Mouse (Mus musculus) urinary bladder, postnatal 25 days (tissue): ENCODE measurements around the gene Tmem50b.
"Not testable (repeated sequence)": the region's sequence is repeated elsewhere in the genome, so short reads cannot be mapped to it uniquely, and the experiment has no call there.

Experiments
- DNase-seq: peaks from one replicate; pipeline ENCODE4 v3.0.0; 2022; ENCODE audit warnings: low spot score

Tmem50b gene

DNA sequence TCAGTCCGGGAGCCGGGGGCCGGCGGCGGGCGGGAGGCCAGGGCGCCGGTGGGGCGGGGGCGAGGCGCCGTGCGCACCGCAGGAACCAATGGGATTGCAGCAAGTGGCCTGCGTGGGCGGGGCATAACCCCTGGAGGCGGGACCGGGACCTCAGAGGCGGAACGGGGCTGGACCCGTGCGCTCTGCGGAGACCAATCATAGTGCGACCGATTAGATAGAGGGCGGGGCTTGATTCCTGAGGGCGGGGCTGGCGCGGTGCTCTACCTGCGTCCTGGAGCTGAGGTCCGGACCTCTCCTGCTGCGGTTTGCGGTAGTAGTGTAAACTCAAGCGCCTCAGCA is at the start of gene Tmem50b:
Gene Tmem50b, minus strand, starts transcription at position 129 of the 339 bp plus-strand sequence.
- peak; percentile 98 for DNase-seq

DNA sequence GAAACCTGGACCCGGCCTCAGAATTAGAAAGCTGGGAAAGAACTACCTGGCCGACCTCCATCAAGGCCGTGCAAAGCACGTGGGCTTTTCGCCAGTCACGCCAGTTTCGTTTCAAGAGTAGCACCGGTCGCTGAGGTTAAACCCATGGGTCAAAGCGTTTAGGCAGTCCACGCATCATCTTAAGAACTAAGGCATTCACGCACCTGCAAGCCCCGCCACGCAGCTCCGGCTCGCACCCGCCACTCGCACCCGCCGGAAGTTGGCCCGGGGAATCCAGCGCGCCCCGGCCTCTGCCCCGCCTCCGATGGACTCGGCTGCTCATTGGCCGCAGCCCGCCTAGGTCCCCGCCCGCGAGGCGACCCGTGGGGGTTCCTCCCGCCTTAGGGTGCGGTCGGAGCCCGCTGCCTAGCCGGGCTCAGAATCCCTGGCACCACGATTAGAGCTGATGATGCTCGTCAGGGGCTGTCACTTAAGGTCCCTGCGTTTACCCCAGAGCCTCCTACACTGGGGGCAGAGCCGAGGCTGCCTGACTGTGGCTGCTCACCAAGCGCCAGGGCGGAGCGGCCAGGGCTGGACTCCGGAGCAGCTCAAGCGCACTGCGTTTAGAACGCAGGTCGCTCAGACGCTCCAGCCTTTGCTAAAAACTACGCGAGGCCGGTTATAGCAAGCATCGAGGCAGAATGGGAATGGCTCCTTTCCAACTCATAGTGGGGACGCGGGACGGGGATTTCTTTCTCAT is 49.2 kb upstream of the Tmem50b start, which contains the start of gene Gart:
Gene Gart, minus strand, starts transcription at position 272 of the 739 bp plus-strand sequence.
- peak; percentile 90 for DNase-seq

- DNase-seq = no peak
Measured at GRCm38 (mm10) chr16:91645995-91646602, 48.5 kb upstream of the Tmem50b start.

DNA sequence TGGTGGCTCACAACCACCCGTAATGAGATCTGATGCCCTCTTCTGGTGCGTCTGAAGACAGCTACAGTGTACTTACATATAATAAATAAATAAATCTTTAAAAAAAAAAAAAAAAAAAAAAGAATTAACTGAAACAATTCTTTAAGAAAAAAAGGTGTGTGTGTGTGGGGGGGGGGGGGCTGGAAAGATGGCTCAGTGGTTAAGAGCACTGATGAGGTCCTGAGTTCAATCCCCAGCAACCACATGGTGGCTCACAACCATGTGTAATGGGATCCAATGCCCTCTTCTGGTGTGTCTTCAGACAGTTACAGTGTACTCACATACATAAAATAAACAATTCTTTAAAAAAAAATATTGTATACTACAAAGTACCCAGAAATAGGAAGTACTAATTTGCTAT is 47.8 kb upstream of the Tmem50b start:
- DNase-seq = not testable (repeated sequence)

DNA sequence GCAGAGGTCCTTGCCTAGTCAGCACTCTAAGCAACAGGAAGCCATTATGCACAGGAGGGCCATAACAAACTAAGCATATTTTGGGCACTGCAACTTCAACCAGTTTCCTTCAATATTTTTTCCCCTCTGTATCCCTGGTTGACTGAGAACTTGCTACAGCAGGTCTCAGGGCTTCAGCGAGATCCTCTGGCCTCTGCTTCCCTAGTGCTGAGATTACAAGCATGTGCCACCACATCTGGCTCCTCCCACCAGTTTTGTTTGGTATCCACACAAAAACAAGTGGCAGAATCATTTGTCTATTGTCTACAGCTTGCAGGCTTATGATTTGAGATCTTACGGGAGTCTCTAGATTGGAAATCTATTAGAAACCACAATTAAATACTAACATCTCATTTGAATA is 47.3 kb upstream of the Tmem50b start:
- no peak for DNase-seq

- no peak for DNase-seq
Measured at GRCm38 (mm10) chr16:91640171-91640570, 42.6 kb upstream of the Tmem50b start.

DNA sequence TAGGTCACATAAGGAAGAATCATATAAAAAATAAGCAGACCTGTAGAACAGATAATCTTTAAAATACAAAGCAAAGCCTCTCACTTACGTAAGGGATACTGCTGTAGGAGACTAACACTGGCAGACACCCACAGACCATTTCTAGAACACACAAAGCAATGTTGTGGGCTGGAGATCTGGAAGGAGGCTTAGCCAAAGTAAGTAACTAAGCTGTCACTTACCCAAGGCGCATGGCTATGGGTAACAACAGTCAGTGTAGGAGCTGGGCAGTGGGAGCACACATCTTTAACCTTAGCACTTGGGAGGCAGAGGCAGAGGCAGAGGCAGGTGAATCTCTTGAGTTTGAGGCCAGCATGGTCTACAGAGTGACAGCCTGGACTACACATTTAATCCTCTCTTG is 42.0 kb upstream of the Tmem50b start:
- DNase-seq = no peak

- no peak for DNase-seq
Measured at GRCm38 (mm10) chr16:91639161-91639560, 41.6 kb upstream of the Tmem50b start.

GRCm38 (mm10) chr16:91633641-91634040 is 36.0 kb upstream of the Tmem50b start:
- no peak for DNase-seq

- DNase-seq = no peak
Measured at GRCm38 (mm10) chr16:91632940-91633339, 35.3 kb upstream of the Tmem50b start.

GRCm38 (mm10) chr16:91632439-91632838 is 34.8 kb upstream of the Tmem50b start:
- no peak for DNase-seq

DNA sequence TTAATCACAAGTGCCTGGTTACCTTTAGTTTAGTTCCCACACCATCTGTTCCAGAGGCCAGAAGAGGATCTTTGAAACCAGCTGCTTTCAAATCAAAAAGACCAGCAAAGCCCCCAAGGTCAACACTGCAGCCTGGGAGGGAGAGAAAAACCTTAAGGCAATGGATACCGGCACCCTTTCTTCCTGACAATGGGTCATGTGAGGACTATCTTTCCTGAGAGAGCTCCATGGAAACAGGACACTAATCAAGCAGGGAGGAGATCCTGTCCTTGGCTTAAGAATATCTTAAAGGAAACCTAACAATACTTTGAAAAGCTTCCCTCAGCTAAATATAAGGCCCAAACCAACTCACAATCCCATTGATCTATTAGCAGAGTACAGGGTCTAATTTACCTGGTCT is 33.0 kb upstream of the Tmem50b start:
- no peak for DNase-seq

GRCm38 (mm10) chr16:91629749-91630148 is 32.1 kb upstream of the Tmem50b start:
- no peak for DNase-seq

DNA sequence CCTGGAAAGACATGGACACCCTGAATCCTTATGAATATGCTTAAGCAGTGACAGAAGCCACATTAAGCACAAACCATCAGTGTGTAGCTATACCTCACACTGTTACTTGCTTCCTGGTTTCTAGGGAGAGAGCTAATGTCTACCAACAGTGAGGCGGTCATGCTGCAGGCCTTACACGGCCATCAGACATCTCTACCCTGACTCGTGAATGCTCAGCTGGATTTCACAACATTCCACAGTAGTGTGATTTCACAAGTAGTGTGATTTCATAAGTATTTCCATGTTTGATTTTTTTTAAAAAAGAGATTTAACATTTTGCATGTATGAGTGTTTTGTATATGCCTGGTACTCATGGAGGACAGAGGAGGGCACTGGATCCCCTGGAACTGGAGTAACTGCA is 31.1 kb upstream of the Tmem50b start:
- DNase-seq = no peak

GRCm38 (mm10) chr16:91627831-91628230 is 30.2 kb upstream of the Tmem50b start:
- DNase-seq = no peak

GRCm38 (mm10) chr16:91623074-91623473 is 25.5 kb upstream of the Tmem50b start:
- DNase-seq = no peak

- no peak for DNase-seq
Measured at GRCm38 (mm10) chr16:91620991-91621390, 23.4 kb upstream of the Tmem50b start.

- no peak for DNase-seq
Measured at GRCm38 (mm10) chr16:91620185-91620584, 22.6 kb upstream of the Tmem50b start.

DNA sequence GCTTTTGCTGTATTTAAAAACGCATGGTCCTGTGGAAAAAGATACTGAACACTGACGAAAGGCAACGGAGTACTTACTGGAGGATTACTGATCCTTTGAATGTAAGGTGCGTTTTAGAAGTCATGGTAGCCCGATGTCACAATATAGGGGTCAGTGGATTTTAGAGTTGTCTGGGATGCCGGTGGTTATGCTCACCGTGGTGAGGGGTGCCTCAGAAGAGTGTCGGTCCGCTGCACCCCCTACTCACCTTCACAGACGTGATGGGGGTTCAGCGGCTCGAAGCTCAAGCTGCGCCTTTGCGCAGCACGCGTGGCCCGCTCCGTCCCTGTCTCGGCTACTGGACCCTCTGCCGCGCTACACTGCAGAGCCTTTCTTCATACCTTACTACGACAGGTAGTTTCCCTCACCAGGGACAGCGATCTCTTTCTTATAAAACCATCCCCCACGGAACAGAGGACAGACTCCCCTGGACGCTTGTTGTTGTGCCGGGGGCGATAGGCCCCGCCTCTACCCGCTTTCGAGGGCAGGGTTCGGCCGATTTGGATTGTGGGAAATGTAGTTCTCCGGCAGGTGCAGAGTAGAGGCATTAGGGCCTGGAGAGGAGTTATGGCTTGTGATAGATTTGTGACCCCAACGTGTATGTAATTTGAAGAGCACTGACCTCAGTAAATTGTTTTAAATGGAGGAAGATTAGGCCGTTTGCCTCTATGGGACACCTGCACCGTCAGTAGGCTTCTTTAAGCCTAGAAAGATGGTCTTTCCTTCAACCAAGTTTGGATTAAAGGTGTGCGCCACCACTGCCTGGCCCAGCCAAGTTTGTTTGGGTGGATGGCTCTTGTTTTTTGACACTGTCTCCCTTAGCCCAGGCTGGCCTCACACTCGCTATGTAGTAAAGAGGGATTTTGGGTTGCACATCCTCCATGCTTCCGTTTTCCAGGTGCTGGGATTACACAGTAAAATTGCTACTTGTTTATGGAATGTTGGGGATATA is 21.2 kb upstream of the Tmem50b start, which contains the start of gene Dnajc28:
Gene Dnajc28, minus strand, starts transcription at position 516 of the 991 bp plus-strand sequence.
- DNase-seq = peak; percentile 69

GRCm38 (mm10) chr16:91614552-91614951 is 17.0 kb upstream of the Tmem50b start:
- DNase-seq = no peak

DNA sequence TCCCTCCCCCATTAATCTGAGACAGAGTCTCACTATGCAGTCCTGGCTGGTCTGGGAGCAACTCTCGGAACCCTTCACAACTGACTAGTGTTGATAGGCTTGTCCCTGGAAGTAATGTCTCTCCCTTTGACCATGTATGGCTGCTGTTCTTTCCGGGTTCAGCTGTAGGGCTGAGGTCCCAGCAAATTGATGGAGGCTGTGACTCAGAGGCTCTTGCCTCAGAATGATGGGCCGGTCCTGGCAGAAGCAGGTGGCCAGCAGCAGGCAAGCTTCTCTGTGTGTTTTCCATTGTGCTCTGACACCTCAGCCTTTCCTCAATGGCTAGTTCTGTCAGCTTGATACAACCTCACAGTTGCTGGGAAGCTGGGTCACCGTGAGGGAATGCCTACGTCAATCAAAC is 14.9 kb upstream of the Tmem50b start:
- DNase-seq = no peak

DNA sequence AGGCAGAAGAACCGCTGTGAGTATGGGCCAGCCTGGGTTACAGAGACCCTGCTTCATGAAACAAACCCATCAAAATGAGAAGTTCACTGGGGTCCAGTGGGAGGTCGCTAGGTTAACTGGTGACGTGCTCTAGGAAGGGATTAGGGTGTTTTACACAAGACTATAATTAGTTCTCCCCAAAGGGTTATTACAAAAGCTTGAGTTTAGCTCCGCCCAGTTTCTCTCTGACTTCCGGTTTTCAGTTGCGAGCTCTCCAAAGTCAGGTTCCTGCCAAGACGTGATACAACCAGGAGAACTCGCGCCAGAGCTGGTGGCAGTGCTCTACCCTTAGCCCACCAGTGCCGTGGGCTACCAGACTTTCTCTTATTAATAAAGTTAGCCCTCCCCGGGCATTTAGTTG is 13.6 kb upstream of the Tmem50b start:
- no peak for DNase-seq
